Mouse (Mus musculus) kidney, adult 2 months (tissue): Measurements from ENCODE around the gene Hacd4. TPM values are rescaled to one million over a fixed set of nuclear protein-coding genes. Genes with fewer than 3 reads are reported as not detected.
A peak's percentile ranks its signal among the peaks of the same experiment; 100 is the strongest.

Experiments
- DNase-seq: peaks from one replicate; pipeline ENCODE4 v3.0.0; 2021
- H3K27ac ChIP-seq: fragments of 200-500 bp; 2 replicates; pipeline ENCODE4 v1.5.1; 2012; ENCODE audit warnings: low read depth, low read length, control low read depth, inconsistent platforms; ENCODE audit not compliant: insufficient read depth
- H3K27me3 ChIP-seq: fragments of 200-500 bp; replicated peaks from 2 replicates; pipeline ENCODE4 v1.6.1; 2012; ENCODE audit warnings: mild to moderate bottlenecking, moderate library complexity, low read length, inconsistent platforms; ENCODE audit not compliant: control insufficient read depth, insufficient read depth
- H3K36me3 ChIP-seq: fragments of 200-500 bp; 2 replicates; pipeline ENCODE4 v1.6.1; 2012; ENCODE audit warnings: mild to moderate bottlenecking, moderate library complexity, low read length, inconsistent platforms; ENCODE audit not compliant: control insufficient read depth, insufficient read depth
- H3K4me1 ChIP-seq: fragments of 200-500 bp; 2 replicates; pipeline ENCODE4 v1.6.1; 2011; ENCODE audit warnings: low read length; ENCODE audit not compliant: control insufficient read depth, insufficient read depth
- H3K4me3 ChIP-seq: fragments of 200-500 bp; 2 replicates; pipeline ENCODE4 v1.5.1; 2011; ENCODE audit warnings: mild to moderate bottlenecking, low read depth, low read length, control low read depth; ENCODE audit not compliant: insufficient read depth
- CTCF ChIP-seq: fragments of 200-500 bp; conservative IDR thresholded peaks from 2 replicates; pipeline ENCODE4 v1.5.1; 2011; ENCODE audit warnings: low read depth, mild to moderate bottlenecking, control low read depth, low read length, moderate library complexity, mixed read lengths; ENCODE audit not compliant: insufficient read depth, insufficient read length
- POLR2A ChIP-seq: fragments of 200-500 bp; IDR thresholded peaks from one replicate; pipeline ENCODE4 v1.6.1; 2011; ENCODE audit warnings: low read depth, low read length, control low read depth
- WGBS: fragments of 180-500 bp; shearing (Covaris S2); methylation state at CpG from one replicate; pipeline ENCODE4 v1.1.7; 2018; 5-methylcytosine and 5-hydroxymethylcytosine counted together
- polyA plus RNA-seq: library from polyadenylated mRNA; depleted of rRNA; stranded (reverse); fragments of >200 nt; gene quantifications from 2 replicates; pipeline ENCODE4 v1.2.3, GENCODE M21; 2012; rRNA removed

Hacd4 gene
- polyA plus RNA-seq, 1 experiment, result 3.7 TPM

DNA sequence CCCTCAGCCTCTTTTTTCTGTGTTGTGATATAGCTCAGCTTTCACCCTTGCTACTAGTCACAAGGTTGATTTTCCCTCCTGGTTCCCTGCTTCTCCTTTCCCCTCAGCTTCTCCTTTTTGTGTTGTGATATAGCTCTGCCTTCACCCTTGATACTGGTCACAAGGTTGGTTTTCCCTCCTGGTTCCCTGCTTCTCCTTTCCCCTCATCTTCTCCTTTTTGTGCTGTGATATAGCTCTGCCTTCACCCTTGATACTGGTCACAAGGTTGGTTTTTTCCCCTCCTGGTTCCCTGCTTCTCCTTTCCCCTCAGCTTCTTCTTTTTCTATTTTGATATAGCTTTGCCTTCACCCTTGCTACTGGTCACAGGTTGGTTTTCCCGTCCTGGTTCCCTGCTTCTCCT is 48.7 kb downstream of the Hacd4 start:
- Histone ChIP-seq H3K27me3 (no peaks in the 10 kb centered on the region), H3K4me1 (no peaks in the 10 kb centered on the region), H3K27ac (no peak overlapping the region), H3K36me3 (no peaks in the 10 kb centered on the region), H3K4me3 (no peak overlapping the region)
- TF ChIP-seq POLR2A (no peak), CTCF (no peak)
- no peak for DNase-seq
- WGBS, result 89% methylated on average over 1 of the region's 1 CpGs

- no peaks in the 10 kb centered on the region for H3K27me3 ChIP-seq
- no peak for TF ChIP-seq CTCF
- TF ChIP-seq POLR2A, result no peak
- no peak overlapping the region for H3K27ac ChIP-seq
- H3K4me3 ChIP-seq, result no peak overlapping the region
- no peaks in the 10 kb centered on the region for H3K4me1 ChIP-seq
- 85% methylated on average over 18 of the region's 18 CpGs for WGBS
- H3K36me3 ChIP-seq, result no peaks in the 10 kb centered on the region; the same call in 1 of the 2 replicates
- no peak for DNase-seq
Measured at GRCm38 (mm10) chr4:88372293-88373224, 66.2 kb downstream of the Hacd4 start.

- 92% methylated on average over 8 of the region's 8 CpGs for WGBS
- TF ChIP-seq POLR2A, result no peak
- no peak for TF ChIP-seq CTCF
- H3K4me1 ChIP-seq, result no peaks in the 10 kb centered on the region
- no peaks in the 10 kb centered on the region for H3K27me3 ChIP-seq
- H3K27ac ChIP-seq, result no peak overlapping the region
- DNase-seq, result no peak
- H3K36me3 ChIP-seq, result no peaks in the 10 kb centered on the region; the same call in 1 of the 2 replicates
- no peak overlapping the region for H3K4me3 ChIP-seq
Measured at GRCm38 (mm10) chr4:88370819-88371218, 67.9 kb downstream of the Hacd4 start.

DNA sequence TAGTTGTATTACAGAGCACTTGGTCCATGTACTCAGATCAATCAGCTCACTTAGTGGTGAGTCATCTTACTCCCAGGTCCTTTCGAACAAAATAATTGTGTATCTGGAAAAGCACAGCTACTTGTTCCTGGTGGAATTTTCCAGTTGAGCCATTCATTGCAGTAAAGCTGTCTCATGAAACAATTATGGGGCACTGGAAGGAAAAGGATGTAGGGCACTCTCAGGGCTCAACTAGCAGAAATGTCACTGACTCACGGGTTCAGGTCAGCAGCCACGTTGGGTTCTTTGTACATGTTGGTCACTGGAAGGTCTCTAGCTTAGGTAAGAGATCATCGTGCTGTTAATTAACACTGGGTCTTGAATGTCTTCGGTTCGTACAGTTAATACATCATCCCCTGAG is 68.8 kb downstream of the Hacd4 start:
- 57% methylated on average over 6 of the region's 6 CpGs for WGBS
- Histone ChIP-seq H3K36me3 (no peaks in the 10 kb centered on the region; the same call in 1 of the 2 replicates), H3K4me3 (no peak overlapping the region), H3K27me3 (no peaks in the 10 kb centered on the region), H3K27ac (0 out of 2 replicates have a peak overlapping the region, but pooled peaks have one; percentile 35), H3K4me1 (no peaks in the 10 kb centered on the region)
- no peak for TF ChIP-seq CTCF
- no peak for TF ChIP-seq POLR2A
- no peak for DNase-seq

- no peaks in the 10 kb centered on the region for H3K4me1 ChIP-seq
- TF ChIP-seq CTCF (no peak), POLR2A (no peak)
- 87% methylated on average over 3 of the region's 3 CpGs for WGBS
Measured at GRCm38 (mm10) chr4:88357431-88357830, 81.3 kb downstream of the Hacd4 start.

GRCm38 (mm10) chr4:88356652-88357051 is 82.1 kb downstream of the Hacd4 start:
- no peak for TF ChIP-seq CTCF
- WGBS, result 76% methylated on average over 2 of the region's 2 CpGs
- Histone ChIP-seq H3K4me3 (no peak overlapping the region), H3K4me1 (no peaks in the 10 kb centered on the region), H3K27ac (no peak overlapping the region), H3K36me3 (no peaks in the 10 kb centered on the region), H3K27me3 (no peaks in the 10 kb centered on the region)
- no peak for DNase-seq

More at GRCm38 (mm10) chr4:88357431-88357830, 81.3 kb downstream of the Hacd4 start:
- Histone ChIP-seq H3K27ac (no peak overlapping the region), H3K4me3 (no peak overlapping the region), H3K27me3 (no peaks in the 10 kb centered on the region), H3K36me3 (no peaks in the 10 kb centered on the region)
- no peak for DNase-seq

GRCm38 (mm10) chr4:88350910-88351309 is 87.8 kb downstream of the Hacd4 start:
- Histone ChIP-seq H3K36me3 (no peaks in the 10 kb centered on the region), H3K4me3 (no peak overlapping the region), H3K4me1 (no peaks in the 10 kb centered on the region), H3K27me3 (no peaks in the 10 kb centered on the region), H3K27ac (no peak overlapping the region)
- TF ChIP-seq CTCF (peak; percentile 92), POLR2A (no peak)
- 2% methylated on average over 4 of the region's 4 CpGs for WGBS
- DNase-seq, result peak; percentile 80

Other genes starting within 250 kb of the Hacd4 start
- not detected in 2 replicates for gene Ifnb1, start 83.8 kb upstream of the Hacd4 start, polyA plus RNA-seq
- not detected in 2 replicates for gene Ifna15, start 119.3 kb upstream of the Hacd4 start, polyA plus RNA-seq
- not detected in 2 replicates for gene Ifna14, start 132.9 kb upstream of the Hacd4 start, polyA plus RNA-seq
- not detected in 2 replicates for gene Ifna9, start 153.5 kb upstream of the Hacd4 start, polyA plus RNA-seq
- not detected in 2 replicates for gene Ifna12, start 164.4 kb upstream of the Hacd4 start, polyA plus RNA-seq
- gene C87499, start 195.5 kb upstream of the Hacd4 start, polyA plus RNA-seq, result not detected in 2 replicates
- gene Ifna13, start 205.5 kb upstream of the Hacd4 start, polyA plus RNA-seq, result not detected in 2 replicates
- gene Ifna16, start 238.0 kb upstream of the Hacd4 start, polyA plus RNA-seq, result not detected in 2 replicates
- gene Ifna2, start 245.0 kb upstream of the Hacd4 start, polyA plus RNA-seq, result not detected in 2 replicates